Mouse (Mus musculus) E14TG2a.4 (cell line): ENCODE results near the gene Hand1.

Source experiments
- CTCF ChIP-seq: conservative IDR thresholded peaks from 2 replicates; pipeline ENCODE4 v1.5.1; 2014; ENCODE audit warnings: low read length
- NANOG ChIP-seq: IDR thresholded peaks from 2 replicates; pipeline ENCODE4 v1.6.1; 2014; ENCODE audit warnings: borderline replicate concordance, low read length, mixed read lengths
- POU5F1 ChIP-seq: IDR thresholded peaks from 2 replicates; pipeline ENCODE4 v1.6.1; 2014; ENCODE audit warnings: low read length, borderline replicate concordance

DNA sequence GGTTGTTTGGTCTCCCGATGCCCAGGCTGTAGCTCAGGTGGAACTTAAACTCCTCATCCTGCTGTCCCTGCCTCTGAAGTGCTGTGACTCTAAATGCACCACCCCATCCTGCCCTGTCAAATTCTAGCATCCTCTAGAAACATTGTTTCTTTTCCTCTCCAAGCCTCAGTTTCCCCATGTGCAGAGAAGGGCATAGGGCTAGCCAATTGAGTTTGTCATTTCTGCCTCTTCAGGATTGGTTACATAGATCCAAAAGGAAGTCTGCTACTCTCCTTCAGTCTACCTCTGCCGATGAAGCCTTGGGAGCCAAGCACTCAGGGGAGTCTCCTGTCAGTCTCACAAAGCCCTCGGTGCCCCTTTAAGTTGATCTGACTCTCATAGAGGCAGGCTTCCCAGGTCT, 3.3 kb upstream of the Hand1 start:
- TF ChIP-seq CTCF (no peak), POU5F1 (no peak), NANOG (no peak)
